Mouse (Mus musculus) liver, postnatal 0 days (tissue): ENCODE measurements around the gene Gm28042. TPM values are rescaled to one million over a fixed set of nuclear protein-coding genes. Genes with fewer than 3 reads are reported as not detected.

Source experiments
- ATAC-seq: fragments of 200-750 bp; cut with Nextera tagmentation; 2 replicates; pipeline ENCODE4 v1.8.0; 2017; ENCODE audit warnings: mild to moderate bottlenecking, moderate library complexity
- DNase-seq: peaks from one replicate; pipeline ENCODE4 v3.0.0-alpha.2; 2016
- H3K27ac ChIP-seq: fragments of 300-500 bp; sonication (generic); 2 replicates; pipeline ENCODE4 v1.5.1; 2014; ENCODE audit warnings: antibody characterized with exemption, moderate library complexity, mild to moderate bottlenecking, low read depth
- H3K27me3 ChIP-seq: fragments of 300-500 bp; sonication (generic); 2 replicates; pipeline ENCODE4 v1.6.1; 2014; ENCODE audit warnings: low read length, control low read depth, mixed read lengths; ENCODE audit not compliant: insufficient read depth
- H3K36me3 ChIP-seq: fragments of 300-500 bp; sonication (generic); replicated peaks from 2 replicates; pipeline ENCODE4 v1.6.1; 2014; ENCODE audit warnings: mild to moderate bottlenecking, control low read depth, low read length, moderate library complexity, mixed read lengths; ENCODE audit not compliant: insufficient read depth
- H3K4me1 ChIP-seq: fragments of 300-500 bp; sonication (generic); 2 replicates; pipeline ENCODE4 v1.6.1; 2014; ENCODE audit warnings: antibody characterized with exemption, mild to moderate bottlenecking, control low read depth; ENCODE audit not compliant: insufficient read depth
- H3K4me2 ChIP-seq: fragments of 300-500 bp; sonication (generic); 2 replicates; pipeline ENCODE4 v1.6.1; 2014; ENCODE audit warnings: low read depth, mild to moderate bottlenecking, low read length, moderate library complexity, mixed read lengths
- H3K4me3 ChIP-seq: fragments of 300-500 bp; sonication (generic); 2 replicates; pipeline ENCODE4 v1.5.1; 2014; ENCODE audit warnings: low read depth, low read length
- H3K9ac ChIP-seq: fragments of 300-500 bp; sonication (generic); replicated peaks from 2 replicates; pipeline ENCODE4 v1.6.1; 2014; ENCODE audit warnings: mild to moderate bottlenecking, moderate library complexity
- H3K9me3 ChIP-seq: fragments of 300-500 bp; sonication (generic); 2 replicates; pipeline ENCODE4 v1.6.1; 2016; ENCODE audit warnings: mild to moderate bottlenecking, control low read depth, low read length, mixed read lengths
- CTCF ChIP-seq: sonication (generic); IDR thresholded peaks from 2 replicates; pipeline ENCODE4 v1.5.1; 2016; ENCODE audit warnings: antibody characterized with exemption, low read depth
- EP300 ChIP-seq: IDR thresholded peaks from 2 replicates; pipeline ENCODE4 v1.6.1; 2016; ENCODE audit warnings: antibody characterized with exemption, low read depth, mild to moderate bottlenecking
- WGBS: fragments of 180-500 bp; shearing (Covaris S2); extraction: QIAGEN DNeasy Blood & Tissue Kit; methylation state at CpG from one replicate; pipeline ENCODE4 v1.1.7; 2014; ENCODE audit not compliant: insufficient replicate concordance; 5-methylcytosine and 5-hydroxymethylcytosine counted together
- polyA plus RNA-seq: library from polyadenylated mRNA; unstranded; fragments of >200 nt; fragmentation: Nextera tagmentation; extraction: Ambion mirVana; gene quantifications from 2 replicates; pipeline ENCODE4 v1.2.1, GENCODE M21; 2015

The Gm28042 gene
- polyA plus RNA-seq, 1 experiment from 2014 or later = 0.13 TPM

DNA sequence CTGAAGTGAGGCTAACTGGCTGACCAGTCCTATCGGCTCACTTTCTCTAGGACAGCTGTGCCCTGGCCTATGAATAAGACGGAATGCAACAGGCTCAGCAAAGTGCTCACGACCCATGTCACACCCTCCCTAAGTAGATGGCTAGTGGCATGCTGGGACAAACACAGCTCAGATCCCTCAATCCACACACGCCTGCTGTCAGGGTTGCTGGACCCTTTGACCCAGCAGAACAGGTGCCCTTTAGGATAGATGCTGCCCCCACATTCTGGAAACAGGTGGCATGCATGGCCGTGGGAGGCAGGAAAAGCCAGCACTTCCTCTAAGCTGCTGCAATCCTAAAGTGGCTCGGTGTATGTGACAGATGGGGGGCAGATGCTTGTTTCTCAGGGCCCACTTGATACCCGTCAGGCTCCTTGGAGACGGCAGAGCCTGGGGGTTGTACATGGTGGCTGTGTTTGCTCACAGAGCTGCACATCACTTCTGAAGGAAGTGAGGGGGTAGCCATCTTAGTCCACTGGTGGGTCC is 42.2 kb downstream of the Gm28042 start:
- no peaks in the 10 kb centered on the region for H3K36me3 ChIP-seq
- no peak overlapping the region for H3K27ac ChIP-seq
- DNase-seq (no peak), ATAC-seq (no peak)
- H3K4me2 ChIP-seq = no peak overlapping the region
- no peak overlapping the region for H3K9ac ChIP-seq
- TF ChIP-seq CTCF (no peak), EP300 (no peak)
- no peaks in the 10 kb centered on the region for H3K27me3 ChIP-seq
- H3K4me1 ChIP-seq = no peaks in the 10 kb centered on the region
- WGBS = 58% methylated on average over 8 of the region's 8 CpGs
- no peaks in the 10 kb centered on the region for H3K9me3 ChIP-seq
- no peak overlapping the region for H3K4me3 ChIP-seq

- ATAC-seq = no peak
- Histone ChIP-seq H3K27ac (no peak overlapping the region), H3K9ac (no peak overlapping the region), H3K36me3 (no peaks in the 10 kb centered on the region), H3K27me3 (peaks cover 14% of the 10 kb centered on the region), H3K9me3 (no peaks in the 10 kb centered on the region), H3K4me1 (no peaks in the 10 kb centered on the region), H3K4me3 (no peak overlapping the region), H3K4me2 (no peak overlapping the region)
- 83% methylated on average over 4 of the region's 4 CpGs for WGBS
- no peak for DNase-seq
- TF ChIP-seq CTCF = no peak
- no peak for TF ChIP-seq EP300
Measured at GRCm38 (mm10) chr2:120074096-120074495, 46.8 kb downstream of the Gm28042 start.

- DNase-seq (peak; percentile 72), ATAC-seq (peak; percentile 73)
- no peak overlapping the region for H3K9ac ChIP-seq
- 7% methylated on average over 36 of the region's 36 CpGs for WGBS
- no peaks in the 10 kb centered on the region for H3K4me1 ChIP-seq
- H3K36me3 ChIP-seq = no peaks in the 10 kb centered on the region
- no peaks in the 10 kb centered on the region for H3K9me3 ChIP-seq
- H3K27me3 ChIP-seq = peaks cover 14% of the 10 kb centered on the region
- peak overlapping the region; percentile 63 for H3K4me2 ChIP-seq
- H3K27ac ChIP-seq = no peak overlapping the region
- TF ChIP-seq EP300 = no peak
- TF ChIP-seq CTCF = peak; percentile 65
- H3K4me3 ChIP-seq = peak overlapping the region; percentile 26; the same call in 1 of the 2 replicates
Measured at GRCm38 (mm10) chr2:120076076-120076705, 48.9 kb downstream of the Gm28042 start.

GRCm38 (mm10) chr2:120082416-120082815 is 55.1 kb downstream of the Gm28042 start:
- Histone ChIP-seq H3K36me3 (no peaks in the 10 kb centered on the region), H3K27ac (no peak overlapping the region), H3K4me1 (0 out of 2 replicates have a peak, but pooled peaks cover 2% of the 10 kb centered on the region), H3K4me3 (no peak overlapping the region), H3K9ac (no peak overlapping the region), H3K4me2 (no peak overlapping the region), H3K9me3 (no peaks in the 10 kb centered on the region), H3K27me3 (no peaks in the 10 kb centered on the region)
- TF ChIP-seq EP300 = no peak
- TF ChIP-seq CTCF = no peak
- WGBS = 67% methylated on average over 2 of the region's 2 CpGs
- no peak for ATAC-seq
- no peak for DNase-seq

DNA sequence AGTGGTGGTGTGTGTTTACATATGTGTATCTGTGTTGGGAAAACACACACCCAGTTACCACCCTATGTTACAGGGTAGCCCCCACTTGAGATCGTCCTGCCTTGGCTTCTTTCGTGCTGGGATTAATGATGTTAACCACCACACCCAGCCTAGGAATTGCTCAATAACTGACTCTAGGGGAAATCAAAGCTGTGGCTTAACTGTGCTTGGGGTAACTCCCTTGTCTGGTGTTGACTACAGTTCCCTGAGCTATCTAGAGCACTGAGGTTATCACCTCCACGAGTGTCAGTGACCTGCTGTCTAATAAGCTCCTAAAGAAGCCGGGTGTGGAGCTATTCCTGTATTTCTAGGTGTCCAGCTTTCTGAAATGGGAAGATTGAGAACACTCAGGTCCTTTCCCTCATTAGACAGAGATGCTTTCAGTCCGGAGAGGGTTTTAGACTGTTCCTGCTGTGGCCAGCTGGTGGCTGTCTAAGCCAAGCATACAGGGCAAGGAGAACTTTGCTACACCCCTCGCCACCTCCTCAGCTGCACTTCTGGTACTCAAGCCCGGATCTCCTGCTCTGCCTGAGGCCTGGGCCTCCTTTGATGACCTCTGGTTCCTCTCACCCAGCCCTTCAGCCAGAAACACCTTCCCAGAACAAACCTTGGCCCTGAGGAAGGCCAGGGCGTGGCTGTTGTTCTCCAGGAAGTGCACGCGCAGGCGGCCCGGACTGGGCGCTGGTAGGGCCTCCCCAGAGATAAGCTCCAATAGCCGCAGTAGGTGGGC is 57.5 kb downstream of the Gm28042 start:
- no peak overlapping the region for H3K9ac ChIP-seq
- DNase-seq (peak; percentile 30), ATAC-seq (no peak)
- no peaks in the 10 kb centered on the region for H3K9me3 ChIP-seq
- TF ChIP-seq EP300 = no peak
- peak; percentile 68 for TF ChIP-seq CTCF
- H3K36me3 ChIP-seq = 0 out of 2 replicates have a peak, but pooled peaks cover 4% of the 10 kb centered on the region
- H3K27ac ChIP-seq = no peak overlapping the region
- no peak overlapping the region for H3K4me3 ChIP-seq
- WGBS = 42% methylated on average over 14 of the region's 14 CpGs
- H3K4me2 ChIP-seq = no peak overlapping the region
- H3K27me3 ChIP-seq = no peaks in the 10 kb centered on the region
- 0 out of 2 replicates have a peak, but pooled peaks cover 2% of the 10 kb centered on the region for H3K4me1 ChIP-seq

DNA sequence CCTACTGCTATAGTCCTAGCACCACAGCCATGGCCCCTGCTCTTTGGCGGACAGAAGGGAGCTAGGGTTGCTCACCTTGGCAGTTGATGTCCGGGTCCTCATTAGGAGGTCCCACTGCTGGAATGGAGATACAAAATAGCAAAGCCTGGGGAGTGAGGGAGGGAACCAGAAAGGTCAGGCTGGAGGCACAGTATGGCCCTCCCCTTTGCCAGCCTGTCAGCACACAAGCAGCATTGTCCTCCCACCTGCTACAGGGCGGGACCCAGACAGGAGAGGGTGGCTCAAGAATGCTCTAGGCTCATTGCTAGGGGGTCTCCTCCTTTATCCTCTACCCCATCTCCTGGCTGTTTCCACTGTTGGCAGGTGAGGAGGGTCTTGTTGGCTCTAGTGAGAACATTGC is 58.7 kb downstream of the Gm28042 start:
- Histone ChIP-seq H3K4me1 (0 out of 2 replicates have a peak, but pooled peaks cover 2% of the 10 kb centered on the region), H3K36me3 (peaks cover 4% of the 10 kb centered on the region; the same call in 1 of the 2 replicates), H3K27me3 (no peaks in the 10 kb centered on the region), H3K9me3 (no peaks in the 10 kb centered on the region), H3K9ac (no peak overlapping the region), H3K27ac (no peak overlapping the region), H3K4me3 (no peak overlapping the region), H3K4me2 (no peak overlapping the region)
- ATAC-seq (no peak), DNase-seq (no peak)
- TF ChIP-seq EP300 = no peak
- TF ChIP-seq CTCF = no peak
- 81% methylated on average over 3 of the region's 3 CpGs for WGBS
